Mouse (Mus musculus) liver, embryonic 14.5 days (tissue): ENCODE data around the gene Man1c1.

ENCODE experiments used
- CTCF ChIP-seq: IDR thresholded peaks from 2 replicates; pipeline ENCODE4 v1.5.1; 2016; ENCODE audit warnings: antibody characterized with exemption, low read depth, control low read depth
- EP300 ChIP-seq: IDR thresholded peaks from 2 replicates; pipeline ENCODE4 v1.6.1; 2016; ENCODE audit warnings: antibody characterized with exemption, low read depth

- TF ChIP-seq CTCF (no peak), EP300 (no peak)
Measured at GRCm38 (mm10) chr4:134523447-134523846, 180.6 kb downstream of the Man1c1 start.
